Mouse (Mus musculus) left cerebral cortex, adult 9 months (tissue): ENCODE results near the gene Mrpl1.

Source experiments
- DNase-seq, 2 experiments: peaks; one replicate each; pipeline ENCODE4 v3.0.0; 2022; ENCODE audit warnings: low spot score in 2 of 2

Gene Mrpl1

DNA sequence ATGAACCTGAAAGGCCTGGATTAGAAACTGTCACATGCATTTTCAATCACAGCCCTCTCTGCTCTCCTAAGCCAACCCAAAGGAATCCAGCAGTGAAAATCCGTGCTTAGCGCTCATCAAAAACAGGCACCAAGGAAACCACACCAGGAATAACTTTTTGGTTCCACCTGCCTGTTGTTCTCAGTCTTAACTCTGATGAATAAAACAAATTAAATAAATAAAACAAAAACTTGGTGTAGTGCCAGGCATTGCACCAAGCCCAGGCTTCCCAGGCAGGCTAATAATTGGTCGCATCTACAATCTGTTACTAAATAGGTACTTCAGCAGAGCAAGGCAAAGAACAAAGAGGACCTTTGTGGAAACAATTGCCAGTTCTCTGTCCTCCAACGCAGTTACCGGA is 99.4 kb downstream of the Mrpl1 start:
- no peak for DNase-seq

DNA sequence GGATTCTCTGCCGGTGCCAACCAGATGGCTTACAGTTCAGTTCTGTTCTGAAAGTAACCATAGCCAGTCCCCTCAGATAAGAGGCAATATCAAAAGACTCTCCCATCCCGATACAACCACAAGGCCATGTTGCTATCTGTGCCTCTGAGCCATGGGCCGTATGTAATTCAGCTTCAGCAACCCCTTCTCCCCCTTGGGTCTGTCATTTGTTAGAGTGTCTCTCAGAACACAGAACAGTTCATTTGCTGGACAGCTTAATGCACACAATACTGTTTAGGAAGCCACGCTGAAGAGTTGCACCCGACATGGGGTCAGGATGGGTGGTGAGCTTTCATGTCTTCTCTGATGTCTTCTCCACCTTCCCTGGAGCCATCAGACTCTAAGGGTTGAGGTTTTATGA is 100.3 kb downstream of the Mrpl1 start:
- DNase-seq: no peak

DNA sequence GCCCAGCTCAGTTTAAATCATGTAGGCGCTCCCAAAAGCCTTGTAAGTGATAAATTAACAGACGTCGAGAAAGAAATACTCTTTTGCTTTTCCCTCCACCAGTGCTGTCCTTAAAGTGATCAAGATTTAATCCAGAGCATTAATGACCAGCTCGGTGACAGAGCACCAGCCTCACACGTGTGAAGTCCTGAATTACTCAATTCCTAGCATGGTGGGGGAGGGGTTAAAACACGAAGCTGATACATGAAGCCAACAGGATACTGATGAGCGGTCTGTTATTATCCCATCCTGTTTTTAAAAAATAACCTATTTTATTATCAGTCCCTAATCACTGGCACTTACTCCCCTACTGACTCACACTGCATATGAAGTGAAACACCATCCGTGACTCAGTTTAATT is 102.4 kb downstream of the Mrpl1 start:
- DNase-seq: no peak
